ENCODE assay signal across 19 mouse cellular contexts in genomic region chr1:126765506-126766170, GRCm38 (mm10).
DNase-seq lines count a peak whose midpoint lies in the region; ATAC-seq lines count a peak whose summit lies in the region.
"Had no signal": no experiment of that assay in that cellular context is flagged by ENCODE, and none has a peak within 500 bp of the region (broad histone marks: within the 10 kb centered on the region; RNA-seq: fewer than 3 reads in every experiment).

No protein-coding gene starts in this region.

- no peaks in the 10 kb centered on the region for H3K27me3 ChIP-seq in forebrain, embryonic 11.5 days (ENCODE audit: control insufficient read depth, insufficient read depth, low read length)
- H3K27me3 ChIP-seq in forebrain, embryonic 14.5 days (replicated peaks; ENCODE audit: control insufficient read depth, insufficient read depth, low read length), result no peaks in the 10 kb centered on the region
- H3K27me3 ChIP-seq in midbrain, embryonic 15.5 days (replicated peaks), result no peaks in the 10 kb centered on the region
- H3K27me3 ChIP-seq: forebrain, embryonic 13.5 days; heart, embryonic 15.5 days; hindbrain, embryonic 15.5 days; liver, embryonic 15.5 days; neural tube, embryonic 12.5 days had no signal

- peak; percentile 36; the same call in 1 of the 2 replicates for ATAC-seq in forebrain, embryonic 11.5 days (replicated peaks; ENCODE audit: low FRiP score)
- no peak; the same call in 1 of the 2 replicates for ATAC-seq in forebrain, embryonic 14.5 days
- peak; percentile 86 for ATAC-seq in midbrain, embryonic 15.5 days (replicated peaks)
- ATAC-seq in erythroblast, adult 5-6 weeks (replicated peaks; ENCODE audit: low FRiP score, poor library complexity, severe bottlenecking), result no peak
- ATAC-seq: forebrain, embryonic 13.5 days had no signal

- peak; percentile 50 for DNase-seq in forebrain, embryonic 11.5 days (ENCODE audit: low spot score)
- DNase-seq in forebrain, embryonic 14.5 days (ENCODE audit: low spot score), result no peak
- peak; percentile 27 for DNase-seq in testis, postnatal 10 days (ENCODE audit: low spot score)
- no peak for DNase-seq in testis, postnatal 14 days (ENCODE audit: low spot score)
- DNase-seq in frontal cortex, postnatal 10 days (ENCODE audit: low spot score in 2 of 2), result no peak
- no peak for DNase-seq in thymus, postnatal 36 days
- DNase-seq: cerebellum, adult 11-12 months; cerebellum, postnatal 25 days; kidney, adult 11 months; kidney, postnatal 14 days; thymus, postnatal 25 days had no signal

- H3K36me3 ChIP-seq in forebrain, embryonic 11.5 days (ENCODE audit: control insufficient read depth, insufficient read depth, low read length), result no peaks in the 10 kb centered on the region
- H3K36me3 ChIP-seq in forebrain, embryonic 14.5 days (ENCODE audit: control insufficient read depth, insufficient read depth, low read length), result no peaks in the 10 kb centered on the region
- no peaks in the 10 kb centered on the region for H3K36me3 ChIP-seq in midbrain, embryonic 15.5 days (replicated peaks)
- H3K36me3 ChIP-seq: heart, embryonic 15.5 days; hindbrain, embryonic 15.5 days; liver, embryonic 15.5 days; neural tube, embryonic 12.5 days had no signal

- no peak overlapping the region for H3K4me3 ChIP-seq in forebrain, embryonic 11.5 days (ENCODE audit: low read depth, low read length)
- no peak overlapping the region for H3K4me3 ChIP-seq in forebrain, embryonic 14.5 days (ENCODE audit: low read depth, low read length)
- H3K4me3 ChIP-seq in midbrain, embryonic 15.5 days, result no peak overlapping the region
- H3K4me3 ChIP-seq: forebrain, embryonic 13.5 days; heart, embryonic 15.5 days; hindbrain, embryonic 15.5 days; liver, embryonic 15.5 days; neural tube, embryonic 12.5 days had no signal

- no peaks in the 10 kb centered on the region for H3K9me3 ChIP-seq in forebrain, embryonic 11.5 days (ENCODE audit: control insufficient read depth, low read length)
- H3K9me3 ChIP-seq in forebrain, embryonic 14.5 days (replicated peaks; ENCODE audit: control insufficient read depth, low read length), result no peaks in the 10 kb centered on the region
- H3K9me3 ChIP-seq in midbrain, embryonic 15.5 days, result no peaks in the 10 kb centered on the region
- H3K9me3 ChIP-seq: forebrain, embryonic 13.5 days; heart, embryonic 15.5 days; hindbrain, embryonic 15.5 days; liver, embryonic 15.5 days; neural tube, embryonic 12.5 days had no signal

- WGBS in forebrain, embryonic 11.5 days, result 36% methylated on average over 6 of the region's 6 CpGs
- WGBS in forebrain, embryonic 14.5 days, result 26% methylated on average over 6 of the region's 6 CpGs
- WGBS in midbrain, embryonic 15.5 days, result 15% methylated on average over 6 of the region's 6 CpGs

- H3K27ac ChIP-seq in forebrain, embryonic 11.5 days (ENCODE audit: low read depth, low read length), result peak overlapping the region; percentile 25; the same call in 1 of the 2 replicates
- no peak overlapping the region for H3K27ac ChIP-seq in forebrain, embryonic 14.5 days (ENCODE audit: low read depth, low read length)
- H3K27ac ChIP-seq in midbrain, embryonic 15.5 days, result no peak overlapping the region
- H3K27ac ChIP-seq: forebrain, embryonic 13.5 days; heart, embryonic 15.5 days; hindbrain, embryonic 15.5 days; liver, embryonic 15.5 days; neural tube, embryonic 12.5 days; stomach, postnatal 0 days had no signal

- H3K4me1 ChIP-seq in forebrain, embryonic 11.5 days (replicated peaks; ENCODE audit: control insufficient read depth, insufficient read depth, low read length), result peaks cover 10% of the 10 kb centered on the region; the same call in 1 of the 2 replicates
- H3K4me1 ChIP-seq in forebrain, embryonic 14.5 days (ENCODE audit: control insufficient read depth, insufficient read depth, low read length), result no peaks in the 10 kb centered on the region
- H3K4me1 ChIP-seq in midbrain, embryonic 15.5 days, result peaks cover 11% of the 10 kb centered on the region
- H3K4me1 ChIP-seq: liver, embryonic 15.5 days had no signal

- H3K4me2 ChIP-seq in forebrain, embryonic 11.5 days (ENCODE audit: low read depth, low read length, severe bottlenecking), result no peak overlapping the region
- H3K4me2 ChIP-seq in forebrain, embryonic 14.5 days (ENCODE audit: low read length), result no peak overlapping the region
- H3K4me2 ChIP-seq in midbrain, embryonic 15.5 days, result no peak overlapping the region
- H3K4me2 ChIP-seq: forebrain, embryonic 13.5 days; heart, embryonic 15.5 days; hindbrain, embryonic 15.5 days; liver, embryonic 15.5 days; neural tube, embryonic 12.5 days had no signal

- no peak overlapping the region for H3K9ac ChIP-seq in forebrain, embryonic 11.5 days (ENCODE audit: low read length)
- no peak overlapping the region for H3K9ac ChIP-seq in forebrain, embryonic 14.5 days (ENCODE audit: low read length)
- H3K9ac ChIP-seq in midbrain, embryonic 15.5 days, result no peak overlapping the region
- H3K9ac ChIP-seq: forebrain, embryonic 13.5 days; heart, embryonic 15.5 days; hindbrain, embryonic 15.5 days; liver, embryonic 15.5 days; neural tube, embryonic 12.5 days had no signal

Comparison
In these comparisons a context has a peak if more than half of its experiments do, and no peak if none do; other contexts are left out.
1. ATAC-seq: peak in forebrain, embryonic 11.5 days (single experiment) and midbrain, embryonic 15.5 days (single experiment); none in forebrain, embryonic 14.5 days (single experiment) and erythroblast, adult 5-6 weeks (single experiment).
2. DNase-seq: peak in forebrain, embryonic 11.5 days (single experiment) and testis, postnatal 10 days (single experiment); none in forebrain, embryonic 14.5 days (single experiment), testis, postnatal 14 days (single experiment), frontal cortex, postnatal 10 days (0 of 2) and thymus, postnatal 36 days (0 of 2).